Mouse (Mus musculus) E14TG2a.4 (cell line): ENCODE measurements around the gene Col27a1.

ENCODE experiments used
- CTCF ChIP-seq: conservative IDR thresholded peaks from 2 replicates; pipeline ENCODE4 v1.5.1; 2014; ENCODE audit warnings: low read length
- NANOG ChIP-seq: IDR thresholded peaks from 2 replicates; pipeline ENCODE4 v1.6.1; 2014; ENCODE audit warnings: borderline replicate concordance, low read length, mixed read lengths

GRCm38 (mm10) chr4:63253716-63254115 lies 39.9 kb downstream of the Col27a1 start:
- no peak for TF ChIP-seq CTCF
- no peak for TF ChIP-seq NANOG
